Mouse (Mus musculus) ES-Bruce4 (cell line): Measurements from ENCODE around the gene Pfkfb4. TPM values are rescaled to one million over a fixed set of nuclear protein-coding genes. Genes with fewer than 3 reads are reported as not detected.

Source experiments
- H3K27ac ChIP-seq: 2 replicates; pipeline ENCODE4 v1.5.1; 2012; ENCODE audit warnings: low read length, inconsistent platforms; ENCODE audit not compliant: insufficient read depth
- H3K27me3 ChIP-seq: 2 replicates; pipeline ENCODE4 v1.6.1; 2012; ENCODE audit warnings: mild to moderate bottlenecking, low read length, inconsistent platforms; ENCODE audit not compliant: control insufficient read depth, poor library complexity, insufficient read depth, severe bottlenecking
- H3K36me3 ChIP-seq: 2 replicates; pipeline ENCODE4 v1.6.1; 2012; ENCODE audit warnings: inconsistent platforms, mild to moderate bottlenecking, low read length, moderate library complexity; ENCODE audit not compliant: control insufficient read depth, poor library complexity, insufficient read depth, severe bottlenecking
- H3K4me1 ChIP-seq: one replicate; pipeline ENCODE4 v1.8.1; 2011; ENCODE audit warnings: low read length; ENCODE audit not compliant: control insufficient read depth, insufficient read depth
- H3K4me3 ChIP-seq: 2 replicates; pipeline ENCODE4 v1.5.1; 2011; ENCODE audit warnings: low read depth, mild to moderate bottlenecking, low read length
- H3K9ac ChIP-seq: 2 replicates; pipeline ENCODE4 v1.6.1; 2012; ENCODE audit warnings: low read depth, mild to moderate bottlenecking, inconsistent platforms; ENCODE audit not compliant: poor library complexity, severe bottlenecking
- H3K9me3 ChIP-seq: replicated peaks from 2 replicates; pipeline ENCODE4 v1.6.1; 2012; ENCODE audit warnings: mild to moderate bottlenecking, low read length, inconsistent platforms; ENCODE audit not compliant: control insufficient read depth, poor library complexity, insufficient read depth, severe bottlenecking
- CTCF ChIP-seq: IDR thresholded peaks from one replicate; pipeline ENCODE4 v1.8.1; 2011; ENCODE audit warnings: low read depth, low read length
- EP300 ChIP-seq: IDR thresholded peaks from 2 replicates; pipeline ENCODE4 v1.6.1; 2011; ENCODE audit warnings: low read depth, low read length; ENCODE audit not compliant: insufficient read depth
- POLR2A ChIP-seq: IDR thresholded peaks from one replicate; pipeline ENCODE4 v1.8.1; 2011; ENCODE audit warnings: low read length; ENCODE audit not compliant: insufficient read depth
- polyA plus RNA-seq: library from polyadenylated mRNA; stranded (reverse); fragments of >200 nt; gene quantifications from 2 replicates; pipeline ENCODE4 v1.2.4, GENCODE M21; 2011; ENCODE audit warnings: low read depth; ENCODE audit not compliant: missing spikeins, insufficient read depth, insufficient read length

The Pfkfb4 gene
- polyA plus RNA-seq, 1 experiment, result 4.4 TPM

DNA sequence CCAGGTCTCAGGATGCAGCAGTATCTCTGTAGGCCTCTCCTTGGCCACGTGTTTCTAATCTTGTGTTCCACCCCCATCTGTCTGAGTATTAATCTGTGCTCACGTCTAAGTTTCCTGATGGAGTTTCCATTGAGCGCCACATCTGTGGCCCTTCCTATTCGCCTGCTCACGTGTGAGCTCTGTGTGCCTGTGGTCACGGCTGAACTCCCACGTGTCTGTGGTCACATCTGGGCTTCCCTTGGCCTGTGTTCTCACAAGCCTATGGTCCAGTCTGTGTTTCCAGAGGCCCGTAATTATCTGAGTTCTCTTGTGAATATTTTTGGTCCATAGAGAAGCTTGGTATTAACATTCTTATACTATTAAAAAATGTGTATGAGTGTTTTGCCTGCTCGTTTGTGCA lies 15.1 kb upstream of the Pfkfb4 start:
- TF ChIP-seq POLR2A, result no peak
- no peak for TF ChIP-seq CTCF
- no peak for TF ChIP-seq EP300
- H3K9ac ChIP-seq, result no peak overlapping the region
- H3K36me3 ChIP-seq, result no peaks in the 10 kb centered on the region
- H3K27ac ChIP-seq, result no peak overlapping the region
- no peaks in the 10 kb centered on the region for H3K9me3 ChIP-seq
- H3K4me3 ChIP-seq, result no peak overlapping the region
- H3K4me1 ChIP-seq, result no peaks in the 10 kb centered on the region
- no peaks in the 10 kb centered on the region for H3K27me3 ChIP-seq

DNA sequence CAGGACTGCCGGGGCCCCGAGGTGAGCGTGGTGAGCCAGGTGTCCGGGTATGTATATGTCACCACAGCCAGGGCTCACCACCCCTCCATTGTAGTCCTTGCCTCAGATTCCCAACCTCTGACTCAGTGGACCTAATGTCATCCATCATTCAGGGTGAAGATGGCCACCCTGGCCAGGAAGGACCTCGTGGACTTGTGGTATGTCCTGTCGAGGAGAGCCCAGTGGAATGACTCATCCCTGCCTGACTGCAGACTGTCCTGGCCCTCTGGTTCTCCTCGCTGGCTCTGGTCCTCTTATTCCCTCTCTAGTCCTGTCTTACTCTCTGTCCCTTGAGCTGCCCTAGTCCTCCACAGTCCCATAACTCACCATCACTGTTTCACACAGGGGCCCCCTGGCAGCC lies 13.6 kb upstream of the Pfkfb4 start:
- no peak overlapping the region for H3K9ac ChIP-seq
- no peaks in the 10 kb centered on the region for H3K36me3 ChIP-seq
- no peak for TF ChIP-seq EP300
- no peak for TF ChIP-seq CTCF
- TF ChIP-seq POLR2A, result no peak
- no peaks in the 10 kb centered on the region for H3K4me1 ChIP-seq
- no peak overlapping the region for H3K4me3 ChIP-seq
- H3K9me3 ChIP-seq, result no peaks in the 10 kb centered on the region
- no peaks in the 10 kb centered on the region for H3K27me3 ChIP-seq
- no peak overlapping the region for H3K27ac ChIP-seq

DNA sequence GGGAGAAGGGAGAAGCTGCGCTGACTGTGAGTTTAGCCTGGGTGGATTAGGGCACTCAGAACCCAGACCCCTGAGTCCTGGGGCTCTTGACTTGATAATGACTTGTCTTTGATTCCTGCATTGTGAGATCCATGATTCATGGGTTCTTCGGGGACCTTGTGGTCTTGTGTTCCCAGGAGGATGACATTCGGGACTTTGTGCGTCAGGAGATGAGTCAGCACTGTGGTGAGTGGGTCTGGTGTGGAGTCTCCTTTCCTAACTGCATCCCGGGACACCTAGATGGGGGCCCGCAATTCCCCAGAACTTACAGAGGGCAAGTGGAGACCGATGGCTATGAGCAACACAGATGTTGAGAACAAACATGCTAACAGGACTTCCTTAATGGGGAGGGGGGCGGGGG lies 9.1 kb upstream of the Pfkfb4 start:
- H3K4me1 ChIP-seq, result no peaks in the 10 kb centered on the region
- H3K9ac ChIP-seq, result no peak overlapping the region
- H3K36me3 ChIP-seq, result no peaks in the 10 kb centered on the region
- no peaks in the 10 kb centered on the region for H3K9me3 ChIP-seq
- H3K27me3 ChIP-seq, result no peaks in the 10 kb centered on the region
- H3K27ac ChIP-seq, result no peak overlapping the region
- TF ChIP-seq POLR2A (no peak), CTCF (no peak), EP300 (no peak)
- H3K4me3 ChIP-seq, result no peak overlapping the region

DNA sequence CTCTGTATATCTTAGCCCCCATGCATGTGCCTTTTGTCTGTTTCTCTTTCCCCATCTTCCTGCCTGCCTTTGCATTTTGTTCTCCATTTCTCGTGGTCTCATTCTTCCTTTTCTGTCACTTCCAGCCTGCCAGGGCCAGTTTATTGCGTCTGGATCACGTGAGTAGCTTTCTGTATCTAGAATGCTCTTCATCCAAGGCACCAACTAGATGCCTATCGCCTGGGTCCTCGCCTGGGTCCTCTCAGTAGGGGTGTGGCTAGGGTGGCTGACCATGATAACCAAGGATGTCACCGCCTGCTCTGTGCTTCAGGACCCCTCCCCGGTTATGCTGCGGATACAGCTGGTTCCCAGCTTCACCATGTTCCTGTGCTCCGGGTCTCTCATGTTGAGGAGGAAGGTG lies 8.4 kb upstream of the Pfkfb4 start:
- no peak for TF ChIP-seq EP300
- H3K9ac ChIP-seq, result no peak overlapping the region
- no peaks in the 10 kb centered on the region for H3K27me3 ChIP-seq
- H3K27ac ChIP-seq, result no peak overlapping the region
- H3K9me3 ChIP-seq, result no peaks in the 10 kb centered on the region
- H3K4me3 ChIP-seq, result no peak overlapping the region
- peaks cover 2% of the 10 kb centered on the region for H3K4me1 ChIP-seq
- no peaks in the 10 kb centered on the region for H3K36me3 ChIP-seq

DNA sequence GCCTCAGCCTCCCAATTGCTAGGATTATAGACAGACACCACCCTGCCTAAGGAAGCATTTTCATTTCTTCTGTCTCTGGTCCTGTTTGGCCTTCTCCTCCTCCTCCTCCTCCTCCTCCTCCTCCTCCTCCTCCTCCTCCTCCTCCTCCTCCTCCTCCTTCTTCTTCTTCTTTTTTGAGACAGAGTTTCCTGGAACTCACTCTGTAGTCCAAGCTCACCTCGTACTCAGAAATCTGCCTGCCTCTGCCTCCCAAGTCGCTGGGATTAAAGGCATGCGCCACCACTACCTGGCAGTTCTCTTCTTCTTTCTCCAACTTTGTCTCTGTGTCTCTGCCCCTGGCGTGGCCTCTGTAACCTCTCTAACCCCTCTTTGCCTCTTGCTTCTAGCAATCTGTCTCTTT lies 5.9 kb upstream of the Pfkfb4 start, which contains the start of gene Ucn2:
Gene Ucn2 (plus strand): TSS at position 301 of the 400 bp plus-strand sequence.
- Histone ChIP-seq H3K9ac (no peak within 1 kb of the TSS), H3K4me3 (no peak within 1 kb of the TSS), H3K4me1 (peaks cover 2% of the 10 kb centered on the region), H3K27ac (no peak within 1 kb of the TSS), H3K27me3 (no peaks in the 10 kb centered on the region), H3K9me3 (no peaks in the 10 kb centered on the region), H3K36me3 (no peaks in the 10 kb centered on the region)
- no peak for TF ChIP-seq CTCF
- no peak for TF ChIP-seq POLR2A
- no peak for TF ChIP-seq EP300

DNA sequence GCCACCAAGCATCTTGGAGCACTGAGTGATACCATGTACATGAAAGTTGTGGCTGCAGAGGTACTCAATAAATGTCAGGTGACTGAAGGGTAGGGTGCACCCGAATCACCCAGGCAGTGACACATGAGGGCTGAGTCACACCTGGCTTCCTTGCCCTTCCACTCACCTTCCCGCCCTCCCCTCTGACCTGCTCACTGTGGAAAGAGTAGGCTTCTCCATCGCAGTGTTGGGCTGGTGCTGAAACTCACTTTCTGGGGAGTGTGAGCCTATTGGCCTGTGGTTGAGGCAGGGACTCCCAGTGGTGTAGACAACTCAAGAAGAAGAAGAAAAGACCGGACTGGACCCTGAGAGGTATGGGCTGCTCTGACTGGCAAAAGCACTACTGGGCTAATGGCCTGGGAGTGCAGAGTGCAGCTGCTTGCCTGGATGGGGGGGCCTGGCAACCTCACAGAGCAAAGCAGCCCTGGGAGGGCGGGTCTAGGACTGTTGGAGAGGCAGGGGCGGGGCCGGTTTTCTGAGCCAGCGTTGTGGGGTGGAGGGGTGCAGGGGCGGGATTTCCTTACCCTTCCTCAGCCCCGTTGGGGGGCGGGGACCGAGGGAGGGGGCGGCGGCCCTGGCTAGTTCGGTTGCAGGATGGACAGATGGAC lies 3.8 kb upstream of the Pfkfb4 start:
- H3K4me1 ChIP-seq, result peaks cover 2% of the 10 kb centered on the region
- H3K9ac ChIP-seq, result no peak overlapping the region
- no peak overlapping the region for H3K27ac ChIP-seq
- H3K27me3 ChIP-seq, result no peaks in the 10 kb centered on the region
- H3K9me3 ChIP-seq, result no peaks in the 10 kb centered on the region
- H3K4me3 ChIP-seq, result peak overlapping the region; percentile 38; the same call in 1 of the 2 replicates
- no peak for TF ChIP-seq EP300
- no peak for TF ChIP-seq CTCF
- TF ChIP-seq POLR2A, result no peak
- no peaks in the 10 kb centered on the region for H3K36me3 ChIP-seq
